Mouse (Mus musculus): ENCODE measurements at regions not wholly inside any gene's neighbourhood (a gene's known extent, or its start where the extent isn't known, plus 50 kb on each side); places are given as distances from the start of the nearest gene placed in this dataset.

- no peak for TF ChIP-seq CTCF (IDR thresholded peaks at IDR 0.05; ENCODE audit: control insufficient read depth, insufficient read depth, insufficient replicate concordance, low read depth, low read length)
- no peak for TF ChIP-seq POLR2A (IDR thresholded peaks at IDR 0.05; ENCODE audit: control insufficient read depth, low read depth, low read length)
These were observed 344.2 kb downstream of the Rps15a start for GRCm38 (mm10) chr7:117771836-117772235.
